Mouse (Mus musculus) cerebellum, postnatal 10 days (tissue): ENCODE measurements around the gene 9930104L06Rik.

Experiments used
- DNase-seq, 2 experiments: peaks; one replicate each; pipeline ENCODE4 v3.0.0; 2021; ENCODE audit warnings: mixed read lengths in 2 of 2

Gene 9930104L06Rik

GRCm38 (mm10) chr4:124960940-124961339 is 24.1 kb downstream of the 9930104L06Rik start:
- DNase-seq = peak; percentile 70 to 75

DNA sequence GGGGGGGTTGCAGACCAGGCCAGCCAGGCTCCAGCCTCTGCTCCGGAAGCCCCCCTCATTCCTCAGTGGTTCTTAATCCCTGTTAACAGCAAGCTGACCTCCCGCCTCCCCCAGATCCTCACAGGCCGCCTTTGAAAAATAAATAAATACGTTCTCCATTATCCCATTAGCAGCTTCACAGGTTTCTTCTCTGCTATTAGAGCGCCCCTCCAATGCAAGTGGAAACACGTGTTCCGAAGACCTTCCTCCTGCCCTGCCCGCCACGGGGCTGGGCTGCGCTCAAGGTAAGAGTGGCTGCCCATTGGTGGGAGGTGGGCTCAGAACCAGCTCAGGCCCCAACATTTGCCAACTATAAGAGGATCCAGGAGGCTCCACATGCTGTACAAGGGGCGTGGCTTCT is 25.7 kb downstream of the 9930104L06Rik start:
- DNase-seq = no peak

- no peak for DNase-seq
Observed at GRCm38 (mm10) chr4:124964912-124965599, 28.2 kb downstream of the 9930104L06Rik start.

DNA sequence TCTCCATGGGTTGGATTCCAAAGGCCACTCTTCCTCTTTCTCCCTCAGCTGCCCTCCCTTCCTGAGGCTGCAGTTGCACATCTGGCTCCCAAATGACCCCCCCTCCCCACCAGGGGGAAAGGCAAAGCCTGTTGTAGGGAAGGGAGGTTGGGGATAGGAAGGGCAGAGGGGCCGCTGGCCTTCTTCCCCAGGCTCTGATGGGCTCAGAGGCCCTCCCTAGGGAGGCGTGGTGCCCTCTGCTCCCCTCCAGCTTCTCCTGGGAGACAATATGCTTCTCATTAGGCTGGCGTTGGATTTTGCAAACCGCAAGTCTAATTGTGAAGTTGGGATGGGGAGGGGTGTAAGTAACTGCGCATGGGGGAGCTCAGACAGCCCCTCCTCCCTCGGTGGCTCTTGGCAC is 31.9 kb downstream of the 9930104L06Rik start:
- DNase-seq = no peak

GRCm38 (mm10) chr4:124969219-124969848 is 32.5 kb downstream of the 9930104L06Rik start:
- no peak for DNase-seq

DNA sequence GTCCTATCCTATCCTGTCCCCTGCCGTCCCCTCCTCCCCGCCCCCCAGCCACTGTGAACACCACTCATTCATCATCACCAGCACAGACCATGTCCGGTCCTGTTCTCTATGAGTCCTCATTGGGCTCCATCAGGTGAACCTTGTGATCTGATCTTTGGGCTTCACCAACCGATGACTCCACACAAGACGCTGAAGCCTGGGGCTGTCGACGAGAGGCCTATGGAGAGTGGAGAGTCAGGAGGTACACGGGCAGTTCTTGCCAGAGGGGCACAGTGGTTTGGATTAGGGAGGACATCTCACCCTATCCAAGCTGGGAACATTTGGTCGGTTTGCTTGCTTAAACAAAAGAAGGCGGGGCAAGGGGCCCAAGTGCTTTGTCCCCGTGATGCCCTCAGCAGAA is 33.3 kb downstream of the 9930104L06Rik start:
- no peak for DNase-seq

- no peak for DNase-seq
Observed at GRCm38 (mm10) chr4:124970677-124971076, 33.8 kb downstream of the 9930104L06Rik start.

DNA sequence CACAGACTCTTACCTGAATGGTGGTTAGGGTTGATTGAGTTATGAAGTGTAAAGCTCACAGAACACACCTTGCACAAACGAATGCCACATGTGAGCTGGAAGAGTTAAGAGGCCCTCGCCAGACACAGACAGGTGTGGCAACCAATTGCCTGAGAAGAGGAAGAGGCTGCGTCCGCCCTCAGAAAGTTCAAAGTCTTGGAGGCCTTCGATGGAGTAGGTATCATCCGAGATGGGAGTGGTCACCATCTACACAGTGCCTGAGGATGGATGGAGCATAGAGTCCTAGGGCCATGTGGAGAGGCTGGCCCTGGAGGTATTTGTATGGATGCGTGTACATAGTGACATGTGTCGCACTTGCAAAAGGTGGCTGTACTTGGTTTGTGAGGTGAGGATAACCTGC is 34.2 kb downstream of the 9930104L06Rik start:
- DNase-seq = no peak

DNA sequence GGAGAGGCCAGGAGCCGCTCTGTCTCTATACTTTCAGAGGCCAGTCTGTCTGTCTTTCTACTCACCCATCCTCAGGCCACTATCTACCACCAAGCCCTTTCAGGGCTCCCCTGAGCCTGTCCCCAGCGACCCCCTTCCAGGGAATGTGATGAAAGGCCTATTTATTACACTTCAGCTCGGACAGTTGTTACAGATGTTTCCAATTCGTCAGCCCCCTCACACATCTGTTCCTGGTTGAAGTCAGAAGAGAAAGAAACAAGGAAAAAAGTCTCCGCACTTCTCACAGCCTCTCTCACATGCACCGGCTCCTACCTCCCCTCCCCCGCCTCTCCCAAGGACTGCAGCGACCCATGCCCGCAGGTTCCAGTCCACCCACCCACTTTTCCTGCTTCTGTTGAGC is 35.5 kb downstream of the 9930104L06Rik start:
- no peak for DNase-seq

DNA sequence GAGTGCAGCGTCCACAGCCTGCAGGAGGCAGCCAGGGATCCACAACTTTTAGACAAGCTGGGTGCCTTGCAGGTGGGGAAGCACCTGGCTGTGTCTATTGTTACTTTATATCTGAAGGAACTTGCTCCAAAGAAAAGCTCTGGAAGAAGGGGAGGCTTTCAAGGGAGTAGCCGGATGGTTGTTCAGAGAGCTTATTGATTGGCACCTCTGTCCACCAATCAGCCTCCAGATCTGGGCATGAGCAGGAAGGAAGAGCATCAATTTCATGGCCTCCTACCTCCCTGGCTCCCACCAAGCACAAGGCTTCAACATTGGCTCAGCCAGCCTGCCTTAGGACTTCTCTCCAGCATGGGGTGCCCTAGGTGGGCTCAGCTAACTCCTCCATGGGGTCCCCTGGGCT is 36.4 kb downstream of the 9930104L06Rik start:
- peak in 1 of 2 experiments; percentile 30 for DNase-seq

GRCm38 (mm10) chr4:124978201-124978600 is 41.4 kb downstream of the 9930104L06Rik start:
- no peak for DNase-seq

DNA sequence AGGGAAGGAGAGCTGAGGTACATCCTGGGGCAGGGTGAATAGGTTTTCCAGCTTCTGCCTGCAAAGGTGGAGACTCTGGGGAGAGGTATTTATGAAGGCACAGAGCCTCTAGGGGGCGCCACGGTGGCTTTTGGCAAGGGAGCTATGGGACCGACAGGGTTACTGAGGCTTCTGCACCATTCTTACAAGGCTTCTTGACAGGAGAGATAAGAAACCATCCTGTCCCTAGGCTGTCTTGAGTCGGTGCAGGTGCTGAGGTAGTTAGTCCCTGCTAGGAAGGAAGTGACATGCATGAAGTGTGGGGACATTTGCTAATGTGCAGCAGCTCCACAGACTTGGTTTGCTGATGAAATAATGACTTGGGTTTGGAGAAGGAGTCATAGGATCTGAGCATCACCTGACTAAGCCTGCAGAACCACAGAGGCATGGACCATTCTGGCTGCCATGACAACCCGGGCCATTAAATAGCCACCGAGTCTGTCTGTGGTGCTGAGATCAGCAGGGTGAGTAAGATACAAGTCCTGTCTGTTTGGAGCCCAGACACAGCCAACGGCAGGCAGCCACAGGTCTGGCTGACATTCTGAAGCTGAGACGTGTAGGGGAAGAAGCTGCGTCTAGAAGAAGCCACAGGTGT is 47.2 kb downstream of the 9930104L06Rik start:
- peak; percentile 39 to 54 for DNase-seq

GRCm38 (mm10) chr4:124984871-124985670 is 48.2 kb downstream of the 9930104L06Rik start:
- no peak for DNase-seq

GRCm38 (mm10) chr4:124985671-124986602 is 49.1 kb downstream of the 9930104L06Rik start, which contains the start of gene Rspo1:
Gene Rspo1, plus strand, starts transcription at chr4:124986430.
- no peak for DNase-seq

DNA sequence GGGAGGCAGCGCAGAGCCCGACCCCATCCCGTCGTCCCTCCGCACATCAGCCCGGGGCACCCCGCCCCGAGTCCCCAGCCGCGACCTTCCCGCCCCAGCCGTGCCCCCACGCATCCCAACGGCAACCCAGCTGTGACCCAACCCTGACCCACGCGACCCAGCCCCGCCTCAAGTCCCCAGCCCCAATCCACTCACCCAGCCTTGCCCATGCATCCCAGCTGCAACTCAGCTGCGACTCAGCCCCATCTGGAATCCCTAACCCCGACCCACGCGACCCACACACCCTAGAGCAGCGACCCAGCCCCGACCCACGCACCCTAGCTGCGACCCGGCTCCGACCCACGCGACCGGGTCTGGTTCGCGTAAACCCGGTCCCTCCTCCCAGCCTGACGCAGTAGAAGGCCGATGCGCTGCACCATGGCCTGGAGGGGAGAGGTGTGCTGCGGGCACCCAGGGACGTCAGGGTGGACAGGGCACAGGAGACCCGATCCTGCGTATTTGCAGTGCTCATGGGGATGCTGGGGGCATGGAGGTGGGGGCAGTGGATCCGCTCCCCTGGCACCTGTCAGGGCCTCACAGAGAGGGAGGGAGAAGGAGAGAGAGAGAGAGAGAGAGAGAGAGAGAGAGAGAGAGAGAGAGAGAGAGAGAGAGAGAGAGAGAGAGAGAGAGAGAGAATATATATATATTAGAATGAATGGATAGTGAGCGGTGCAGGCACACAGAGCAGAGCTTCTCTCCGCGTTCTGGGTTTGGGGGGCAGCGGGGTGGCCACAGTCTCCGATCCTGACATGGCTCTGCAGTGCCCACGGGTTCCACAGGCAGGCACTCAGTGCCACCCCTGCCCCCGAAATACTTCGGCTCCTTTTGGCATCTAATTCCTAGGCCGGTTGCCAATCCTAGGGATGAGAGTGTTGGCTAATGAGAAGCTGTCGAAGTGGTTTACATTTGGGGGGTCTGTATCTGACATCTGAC is 50.2 kb downstream of the 9930104L06Rik start:
- peak; percentile 39 to 43 for DNase-seq

- no peak for DNase-seq
Observed at GRCm38 (mm10) chr4:124987711-124988097, 50.9 kb downstream of the 9930104L06Rik start.

DNA sequence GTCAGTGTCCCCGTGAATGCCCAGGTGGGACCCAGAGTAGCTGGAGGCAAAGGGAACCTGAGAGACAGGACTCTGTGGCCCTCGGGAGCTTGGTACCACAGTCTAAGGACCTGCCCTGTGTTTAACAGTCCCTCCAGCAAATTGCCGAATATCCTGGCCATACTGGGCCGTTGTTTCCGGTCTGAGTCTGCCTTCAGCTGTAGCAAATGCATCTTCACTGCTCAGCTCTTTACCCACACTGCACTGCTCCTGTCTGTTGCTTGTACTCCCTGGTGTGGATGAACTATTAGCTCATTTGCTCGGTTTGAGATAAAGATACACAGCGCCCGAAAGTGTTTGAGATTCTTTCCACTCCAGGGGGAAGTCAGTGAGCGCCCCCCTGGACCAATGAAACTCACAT is 51.5 kb downstream of the 9930104L06Rik start:
- no peak for DNase-seq

DNA sequence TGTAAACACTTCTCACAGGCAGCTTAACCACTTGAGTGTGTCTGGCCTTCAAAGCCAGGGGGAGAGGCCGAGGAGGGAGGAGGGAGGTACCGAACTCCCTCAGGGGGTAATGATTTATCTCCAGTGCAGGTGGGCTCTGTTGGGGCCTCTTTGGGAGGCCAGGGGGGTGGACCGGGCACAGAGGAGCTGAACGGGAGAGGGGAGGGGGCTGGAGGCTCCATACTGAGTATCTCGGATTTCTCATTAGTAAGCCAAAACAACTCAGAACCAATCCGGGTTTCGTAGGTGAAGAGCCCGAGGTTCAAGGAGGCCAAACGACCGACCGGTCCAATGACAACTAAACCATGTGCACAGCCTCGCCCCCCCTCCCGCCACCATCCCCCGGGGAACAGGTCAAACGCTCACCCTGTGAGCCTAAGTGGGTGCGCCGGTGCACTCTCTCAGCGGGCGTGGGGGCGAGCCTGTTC is 53.0 kb downstream of the 9930104L06Rik start:
- DNase-seq = no peak

- no peak for DNase-seq
Observed at GRCm38 (mm10) chr4:124990325-124990724, 53.5 kb downstream of the 9930104L06Rik start.
